Mouse (Mus musculus) fat pad, adult 2 months (tissue): ENCODE measurements around the gene Tcf7l2.

Experiments used
- DNase-seq: peaks from one replicate; pipeline ENCODE4 v3.0.0-alpha.2; 2011; ENCODE audit warnings: low read depth, low spot score; ENCODE audit errors: extremely low read depth

Gene Tcf7l2

GRCm38 (mm10) chr19:55851498-55852324, 110.1 kb downstream of the Tcf7l2 start:
- DNase-seq: no peak

GRCm38 (mm10) chr19:55854389-55854788, 112.8 kb downstream of the Tcf7l2 start:
- DNase-seq: no peak

DNA sequence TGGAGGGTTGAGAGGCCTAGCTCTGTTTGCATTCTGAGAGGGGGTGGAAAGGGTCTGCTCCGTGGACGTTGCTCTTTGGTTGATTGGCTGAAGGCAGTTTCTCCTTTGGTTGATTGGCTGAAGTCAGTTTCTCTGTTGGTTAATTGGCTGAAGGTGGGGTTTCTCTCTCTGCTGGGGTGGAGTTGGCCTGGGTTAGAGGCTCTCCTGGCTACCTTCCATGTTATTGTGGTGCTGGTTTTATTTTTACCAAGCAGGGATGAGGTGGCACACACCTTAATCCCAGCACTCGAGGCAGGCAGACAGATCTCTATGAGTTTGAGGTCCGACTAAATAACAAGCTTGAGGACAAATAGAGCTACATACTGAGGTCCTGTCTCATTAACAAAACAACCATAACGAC, 114.0 kb downstream of the Tcf7l2 start:
- DNase-seq: no peak

GRCm38 (mm10) chr19:55857328-55857727, 115.7 kb downstream of the Tcf7l2 start:
- no peak for DNase-seq

- no peak for DNase-seq
These were observed 118.6 kb downstream of the Tcf7l2 start for GRCm38 (mm10) chr19:55860009-55860743.

DNA sequence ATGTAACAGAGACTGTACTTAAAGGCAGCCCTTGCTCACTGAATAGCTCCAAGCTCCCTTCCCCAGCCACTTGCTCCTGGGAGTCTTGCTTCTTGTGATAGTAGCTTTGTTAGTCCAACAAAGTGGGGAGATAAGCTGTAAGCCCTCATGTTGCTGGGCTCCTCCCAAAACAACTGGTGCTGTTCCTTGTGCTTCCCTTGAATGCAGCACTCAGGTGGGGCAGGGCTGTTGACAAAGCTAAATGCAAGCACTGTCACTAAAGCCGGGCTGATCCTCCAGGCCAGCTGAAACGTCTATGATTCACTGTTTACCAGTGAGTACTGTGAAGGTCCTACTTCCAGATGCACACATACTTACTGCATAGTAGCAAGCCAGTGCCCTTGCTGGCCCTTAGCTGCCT, 120.1 kb downstream of the Tcf7l2 start:
- no peak for DNase-seq

GRCm38 (mm10) chr19:55862559-55862958, 120.9 kb downstream of the Tcf7l2 start:
- no peak for DNase-seq

GRCm38 (mm10) chr19:55865049-55865448, 123.4 kb downstream of the Tcf7l2 start:
- no peak for DNase-seq

DNA sequence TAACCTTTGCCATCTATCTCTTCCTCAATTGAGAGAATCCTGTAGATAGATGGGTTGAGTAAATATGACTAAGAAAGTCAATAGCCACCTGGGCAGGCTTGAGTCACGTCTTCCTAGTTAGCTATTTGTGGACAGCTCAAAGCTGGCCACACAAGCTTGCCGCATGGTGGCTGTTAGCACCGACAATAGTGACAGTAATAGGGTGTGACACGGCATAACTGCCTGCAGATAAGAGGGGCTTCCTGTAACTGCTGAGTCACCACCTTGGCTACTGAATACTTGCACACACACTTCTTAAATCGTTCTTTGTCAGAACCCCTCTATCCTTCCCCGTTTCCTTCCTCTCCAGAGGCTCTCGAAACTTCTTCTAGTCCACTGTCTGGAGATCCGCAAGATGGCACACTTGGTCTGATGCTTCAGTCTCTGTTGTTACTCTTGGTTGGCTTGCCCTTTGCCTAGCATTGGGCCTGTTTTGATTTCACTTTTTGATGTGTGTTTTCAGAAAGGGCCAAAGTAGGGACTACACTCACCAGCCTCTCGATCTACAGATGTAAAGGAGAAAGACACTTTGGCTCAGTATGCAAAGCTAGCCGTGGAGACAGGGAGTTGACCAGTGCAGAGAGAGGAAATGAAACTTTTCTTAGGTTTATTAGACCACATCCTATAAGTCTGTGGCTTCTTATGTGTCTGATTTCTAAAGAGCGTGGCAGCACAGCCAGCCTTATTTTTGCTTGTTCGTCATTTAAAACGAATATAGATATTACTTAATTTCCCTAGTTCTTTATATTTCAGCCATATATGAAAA, 124.4 kb downstream of the Tcf7l2 start:
- no peak for DNase-seq

GRCm38 (mm10) chr19:55867255-55867654, 125.6 kb downstream of the Tcf7l2 start:
- DNase-seq: no peak

GRCm38 (mm10) chr19:55867905-55868304, 126.3 kb downstream of the Tcf7l2 start:
- no peak for DNase-seq

DNA sequence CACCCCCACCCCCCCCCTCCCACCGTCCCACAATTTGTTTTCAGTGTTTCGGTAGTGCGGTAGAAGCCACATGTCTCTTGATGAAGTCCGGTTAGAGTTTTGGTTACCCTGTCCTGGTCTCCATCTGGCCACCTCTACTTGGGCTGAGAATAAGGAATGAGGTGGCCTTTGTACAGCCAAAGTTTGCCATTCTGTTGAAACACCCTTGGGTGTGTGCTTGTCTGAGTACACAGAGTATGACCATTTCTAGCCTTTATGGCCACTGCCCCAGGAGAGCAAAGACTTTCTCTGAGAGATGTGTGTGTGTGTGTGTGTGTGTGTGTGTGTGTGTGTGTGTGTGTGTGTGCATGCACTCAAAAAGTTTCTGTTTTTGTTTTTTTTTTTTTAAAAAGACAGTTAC, 127.0 kb downstream of the Tcf7l2 start:
- DNase-seq: no peak

- no peak for DNase-seq
These were observed 129.2 kb downstream of the Tcf7l2 start for GRCm38 (mm10) chr19:55870825-55871224.

- no peak for DNase-seq
These were observed 129.9 kb downstream of the Tcf7l2 start for GRCm38 (mm10) chr19:55871496-55871895.

- no peak for DNase-seq
These were observed 131.6 kb downstream of the Tcf7l2 start for GRCm38 (mm10) chr19:55873221-55873620.

DNA sequence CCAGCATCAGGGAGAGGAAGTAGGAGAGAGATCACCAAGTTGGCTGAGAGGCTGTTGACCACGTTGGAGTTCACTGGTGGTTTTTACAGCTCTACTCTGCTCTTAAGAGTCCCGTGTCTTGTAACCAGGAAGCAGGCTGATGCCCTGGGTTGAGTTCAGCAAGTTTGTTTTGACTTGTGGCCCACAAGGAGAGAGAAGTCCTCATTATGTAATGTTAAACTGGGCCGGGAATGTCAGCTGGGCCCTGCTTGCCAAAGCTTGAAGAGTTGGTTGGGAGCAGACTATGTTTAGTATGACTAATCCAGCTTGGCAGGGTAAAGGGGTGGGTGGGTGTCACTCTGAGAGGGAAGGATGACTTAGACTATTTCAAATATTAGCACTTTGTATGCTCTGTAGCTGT, 134.9 kb downstream of the Tcf7l2 start:
- DNase-seq: no peak

- no peak for DNase-seq
These were observed 135.8 kb downstream of the Tcf7l2 start for GRCm38 (mm10) chr19:55877404-55877915.

GRCm38 (mm10) chr19:55880664-55881359, 139.2 kb downstream of the Tcf7l2 start:
- DNase-seq: no peak

DNA sequence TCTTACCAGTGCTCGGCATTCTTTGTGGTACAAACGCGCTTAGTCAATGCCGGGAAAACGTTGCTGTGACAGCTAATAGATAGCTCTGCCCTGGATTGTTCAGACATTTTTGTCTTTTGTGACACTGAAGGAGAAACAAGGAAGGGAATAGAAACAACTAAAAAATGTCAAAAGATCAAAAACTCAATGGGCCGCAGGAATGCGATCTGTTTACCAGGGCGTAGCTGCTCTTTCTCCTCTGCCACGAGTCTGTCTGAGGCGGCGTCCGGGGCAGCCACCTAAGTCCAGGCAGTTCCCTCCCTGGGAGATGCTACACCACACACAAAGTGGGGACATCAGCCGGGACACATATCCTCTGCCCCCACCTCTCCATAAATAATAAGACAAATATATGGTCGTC, 144.9 kb downstream of the Tcf7l2 start:
- DNase-seq: no peak

DNA sequence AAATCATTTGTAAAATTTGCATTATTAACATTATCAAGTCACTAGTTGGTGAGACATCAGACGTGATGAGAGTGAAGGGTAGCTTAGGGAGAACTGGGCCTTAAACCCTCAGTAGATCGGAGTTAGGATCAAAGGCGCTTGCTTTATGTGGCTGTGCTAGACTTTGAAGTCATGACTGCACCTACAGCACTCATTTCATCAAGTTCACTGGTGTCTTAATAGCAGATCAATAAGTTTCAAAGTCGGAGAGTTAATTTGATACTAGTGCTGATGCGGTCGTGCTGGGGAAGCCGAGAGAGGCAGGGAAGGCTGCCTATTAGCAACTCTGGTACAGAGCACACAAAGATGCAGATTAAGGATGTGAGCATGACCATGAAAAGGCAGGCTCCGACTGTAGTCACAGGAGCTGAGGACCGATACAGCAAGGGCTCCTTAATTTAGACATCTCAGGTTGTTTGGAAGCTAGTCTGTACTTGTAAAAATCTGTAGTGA, 150.1 kb downstream of the Tcf7l2 start:
- no peak for DNase-seq
